Mouse (Mus musculus) cerebellum, adult 11-12 months (tissue): ENCODE data around the gene Dnah10.
A peak's percentile ranks its signal among the peaks of the same experiment; 100 is the strongest.

Source experiments
- DNase-seq: peaks from one replicate; pipeline ENCODE4 v3.0.0; 2022

The Dnah10 gene

DNA sequence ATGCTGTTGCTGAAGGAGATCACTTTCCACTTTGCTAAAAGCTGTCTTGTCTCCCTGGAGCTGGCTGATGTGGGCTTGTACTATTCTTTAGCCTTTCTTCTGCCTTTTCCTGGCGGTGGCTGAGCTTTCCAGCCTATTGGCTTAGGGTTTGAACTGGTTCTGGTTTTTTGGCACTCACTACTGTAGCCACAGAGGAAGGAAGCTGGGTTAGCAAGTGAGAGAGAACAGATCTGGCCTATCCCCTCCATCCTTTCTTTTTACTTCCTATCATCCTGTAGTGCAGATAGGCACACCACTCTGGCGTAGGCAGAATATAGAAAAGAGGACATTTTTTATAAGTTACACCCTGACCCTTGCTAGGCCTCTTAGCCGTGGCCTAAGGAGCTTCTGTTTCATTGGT lies 148.2 kb downstream of the Dnah10 start:
- no peak for DNase-seq

DNA sequence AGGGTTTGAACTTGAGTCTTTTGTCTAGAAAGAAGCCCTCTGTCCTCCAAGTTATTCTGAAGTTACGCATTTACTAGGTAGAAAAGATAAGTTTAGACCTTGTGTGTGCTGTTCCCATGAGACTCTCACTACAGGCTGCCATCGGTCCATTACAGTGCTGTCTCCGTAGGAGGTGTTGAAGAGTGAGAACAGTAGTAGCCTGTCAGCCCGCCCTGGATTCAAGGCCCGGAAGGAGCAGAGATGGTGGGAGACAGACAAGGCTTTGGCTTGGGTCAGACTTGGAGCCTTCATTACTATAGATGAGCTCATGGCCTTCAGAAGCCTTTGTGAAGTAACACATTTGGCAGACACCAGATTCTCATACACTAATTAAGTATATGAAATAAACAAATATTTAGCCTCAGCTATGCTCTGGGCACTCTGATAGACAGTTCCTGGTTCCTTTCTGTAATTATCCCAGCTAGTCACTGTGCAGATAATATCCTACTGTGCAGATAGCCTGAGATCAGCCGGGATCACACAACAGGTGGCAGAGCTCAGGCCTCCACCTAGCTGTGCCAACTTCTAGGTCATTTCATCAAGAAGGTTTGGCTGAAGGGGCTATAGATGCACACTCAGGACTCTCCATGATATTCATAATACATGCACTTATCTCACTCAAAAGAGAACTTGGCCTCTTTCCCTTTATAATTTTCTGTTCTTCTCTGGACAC lies 149.2 kb downstream of the Dnah10 start:
- DNase-seq, result no peak

GRCm38 (mm10) chr5:124879251-124879650 lies 154.4 kb downstream of the Dnah10 start:
- DNase-seq, result no peak

DNA sequence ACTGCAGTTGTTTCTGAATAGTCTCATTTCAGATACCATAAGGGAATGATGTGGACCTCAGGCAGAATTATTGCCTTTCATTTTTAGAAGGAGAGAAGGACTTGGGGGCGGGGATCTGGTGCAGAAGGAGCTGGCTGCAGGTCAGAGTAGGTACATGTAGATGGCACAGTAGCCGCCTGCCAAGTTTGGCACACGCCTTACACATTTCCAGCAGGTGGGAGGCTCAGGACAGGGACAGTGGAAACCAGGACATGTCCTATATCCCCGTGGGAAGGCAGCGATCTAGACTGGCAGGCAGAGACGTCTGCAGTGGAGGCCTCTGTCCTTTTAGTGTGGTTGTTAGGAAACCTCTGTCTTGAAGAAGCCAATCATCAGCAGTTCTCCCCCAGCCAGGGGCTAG lies 154.9 kb downstream of the Dnah10 start:
- peak; percentile 64 for DNase-seq

GRCm38 (mm10) chr5:124883877-124884276 lies 159.0 kb downstream of the Dnah10 start:
- DNase-seq, result peak; percentile 78
